Mouse (Mus musculus) neural tube, embryonic 11.5 days (tissue): ENCODE data around the gene Higd2a. TPM values are rescaled to one million over a fixed set of nuclear protein-coding genes. Genes with fewer than 3 reads are reported as not detected.

ENCODE experiments used
- ATAC-seq: fragments of 200-750 bp; cut with Nextera tagmentation; 2 replicates; pipeline ENCODE4 v1.8.0; 2017; ENCODE audit warnings: moderate number of reproducible peaks, mild to moderate bottlenecking, moderate TSS enrichment, moderate library complexity; ENCODE audit not compliant: insufficient read depth, low FRiP score, low TSS enrichment
- DNase-seq: peaks from one replicate; pipeline ENCODE4 v3.0.0-alpha.2; 2015; ENCODE audit warnings: low spot score
- H3K27ac ChIP-seq: fragments of 300-500 bp; sonication (generic); 2 replicates; pipeline ENCODE4 v1.5.1; 2014; ENCODE audit warnings: low read depth, mild to moderate bottlenecking, low read length
- H3K27me3 ChIP-seq: fragments of 300-500 bp; sonication (generic); 2 replicates; pipeline ENCODE4 v1.6.1; 2014; ENCODE audit warnings: mild to moderate bottlenecking, low read length, mixed read lengths; ENCODE audit not compliant: control insufficient read depth, insufficient read depth
- H3K36me3 ChIP-seq: fragments of 300-500 bp; sonication (generic); 2 replicates; pipeline ENCODE4 v1.6.1; 2014; ENCODE audit warnings: mild to moderate bottlenecking, low read length, moderate library complexity, mixed read lengths; ENCODE audit not compliant: control insufficient read depth, insufficient read depth
- H3K4me1 ChIP-seq: fragments of 300-500 bp; sonication (generic); 2 replicates; pipeline ENCODE4 v1.6.1; 2014; ENCODE audit warnings: low read length, mixed read lengths; ENCODE audit not compliant: control insufficient read depth, insufficient read depth
- H3K4me2 ChIP-seq: fragments of 300-500 bp; sonication (generic); 2 replicates; pipeline ENCODE4 v1.6.1; 2014; ENCODE audit warnings: low read depth, mild to moderate bottlenecking, moderate library complexity
- H3K4me3 ChIP-seq: fragments of 300-500 bp; sonication (generic); 2 replicates; pipeline ENCODE4 v1.5.1; 2014; ENCODE audit warnings: low read depth, low read length
- H3K9ac ChIP-seq: fragments of 300-500 bp; sonication (generic); 2 replicates; pipeline ENCODE4 v1.6.1; 2014; ENCODE audit warnings: mild to moderate bottlenecking, low read length
- H3K9me3 ChIP-seq: fragments of 300-500 bp; sonication (generic); 2 replicates; pipeline ENCODE4 v1.6.1; 2016; ENCODE audit warnings: low read length; ENCODE audit not compliant: control insufficient read depth
- WGBS: fragments of 180-500 bp; shearing (Covaris S2); extraction: QIAGEN DNeasy Blood & Tissue Kit; methylation state at CpG from one replicate; pipeline ENCODE4 v1.1.7; 2014; 5-methylcytosine and 5-hydroxymethylcytosine counted together
- microRNA-seq: library from miRNA; unstranded; fragments of <30 nt; microRNA quantifications from one replicate; pipeline ENCODE4, GENCODE M21; 2016
- polyA plus RNA-seq: library from polyadenylated mRNA; unstranded; fragments of >200 nt; fragmentation: Nextera tagmentation; extraction: Ambion mirVana; gene quantifications from 2 replicates; pipeline ENCODE4 v1.2.1, GENCODE M21; 2014

Higd2a gene
- polyA plus RNA-seq, 1 experiment from 2014 or later, result 147 TPM

GRCm38 (mm10) chr13:54621155-54621932 lies 31.3 kb downstream of the Higd2a start, which contains the start of gene Faf2:
Gene Faf2, plus strand, starts transcription at chr13:54621784.
- Histone ChIP-seq H3K36me3 (no peaks in the 10 kb centered on the region), H3K4me1 (no peaks in the 10 kb centered on the region; the same call in 1 of the 2 replicates), H3K27me3 (no peaks in the 10 kb centered on the region), H3K9ac (peak within 1 kb of the TSS; percentile 95), H3K9me3 (no peaks in the 10 kb centered on the region), H3K4me3 (peak within 1 kb of the TSS; percentile 98), H3K4me2 (peak within 1 kb of the TSS; percentile 76), H3K27ac (peak within 1 kb of the TSS; percentile 78)
- 12% methylated on average over 44 of the region's 44 CpGs for WGBS
- DNase-seq, result peak; percentile 99
- ATAC-seq, result peak; percentile 97

DNA sequence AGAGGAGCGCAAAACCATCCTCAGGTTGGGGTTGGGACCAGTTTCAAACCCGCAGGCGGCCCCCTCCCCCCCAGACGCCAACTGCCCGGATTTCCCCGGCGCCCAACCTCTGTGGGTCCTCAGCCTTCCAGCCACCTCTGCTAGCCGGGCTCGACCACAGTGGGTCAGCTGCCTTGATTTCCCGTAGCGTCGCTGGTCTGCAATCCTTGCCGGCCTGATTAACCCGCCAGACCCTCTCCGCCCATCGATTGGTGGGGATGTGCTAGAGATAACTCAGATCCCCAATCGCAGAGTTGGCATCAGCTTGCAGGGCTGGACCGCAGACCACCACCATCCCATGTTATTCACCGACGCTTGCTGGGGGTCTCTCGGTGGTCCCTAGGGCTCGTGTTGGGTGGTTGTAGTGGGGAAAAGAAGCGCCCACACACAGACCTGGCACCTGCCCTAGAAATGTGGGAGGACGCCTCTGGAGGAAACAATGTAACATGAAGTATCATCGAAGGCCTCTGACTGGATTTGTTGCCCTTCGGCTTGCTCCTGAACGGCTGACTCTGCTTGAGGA lies 32.0 kb downstream of the Higd2a start:
- no peaks in the 10 kb centered on the region for H3K36me3 ChIP-seq
- H3K4me1 ChIP-seq, result no peaks in the 10 kb centered on the region; the same call in 1 of the 2 replicates
- no peaks in the 10 kb centered on the region for H3K9me3 ChIP-seq
- H3K4me3 ChIP-seq, result peak overlapping the region; percentile 98
- DNase-seq (peak; percentile 22), ATAC-seq (peak; percentile 35)
- WGBS, result 2% methylated on average over 26 of the region's 27 CpGs
- peak overlapping the region; percentile 76 for H3K4me2 ChIP-seq
- peak overlapping the region; percentile 78 for H3K27ac ChIP-seq
- H3K27me3 ChIP-seq, result no peaks in the 10 kb centered on the region
- peak overlapping the region; percentile 95 for H3K9ac ChIP-seq

DNA sequence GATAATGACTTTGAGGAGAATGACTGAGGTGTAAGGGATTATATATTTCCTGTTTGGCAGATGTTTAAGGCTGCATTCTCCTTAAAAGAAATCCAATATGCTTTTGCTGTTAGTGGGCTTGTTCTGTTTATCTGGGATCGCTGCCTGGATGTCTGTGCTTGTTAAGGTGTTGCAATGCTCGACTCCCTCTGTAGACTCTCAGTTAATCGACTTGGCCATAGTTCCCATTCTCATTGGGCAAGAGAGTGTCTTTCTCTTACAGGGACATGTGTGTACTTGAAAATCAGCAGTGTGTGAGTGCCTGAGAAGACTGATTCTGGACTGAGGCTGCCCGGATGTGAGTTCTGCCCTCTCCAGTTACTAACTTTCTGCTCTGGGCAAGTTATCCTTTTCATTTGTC lies 39.1 kb downstream of the Higd2a start:
- no peak for ATAC-seq

DNA sequence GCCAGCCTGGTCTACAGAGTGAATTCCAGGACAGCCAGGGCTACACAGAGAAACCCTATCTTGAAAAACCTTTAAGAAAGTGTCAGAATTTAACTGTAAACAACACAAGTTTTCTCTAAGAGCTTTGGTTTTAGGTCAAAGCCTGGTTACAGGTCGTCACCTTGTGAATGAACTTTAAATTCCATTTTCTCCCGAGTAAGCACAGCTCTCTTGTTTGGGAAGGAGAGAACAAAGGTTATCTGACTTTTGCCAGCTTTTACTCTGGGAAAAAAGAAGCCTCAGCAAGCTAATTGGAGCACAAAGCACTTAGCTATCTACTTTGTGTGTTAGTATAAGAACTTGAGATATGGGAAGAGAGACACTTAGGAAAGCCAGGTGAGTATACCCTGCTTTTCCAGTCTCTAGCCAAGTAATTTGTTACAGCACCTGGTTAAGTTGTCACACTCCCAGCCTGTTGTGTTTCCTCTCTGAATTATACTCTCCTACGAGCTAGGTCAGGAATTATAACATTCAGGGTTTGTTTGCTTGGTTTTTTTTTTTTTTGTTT lies 42.8 kb downstream of the Higd2a start:
- Histone ChIP-seq H3K9me3 (no peaks in the 10 kb centered on the region), H3K27me3 (no peaks in the 10 kb centered on the region), H3K4me2 (no peak overlapping the region), H3K4me3 (no peak overlapping the region), H3K27ac (no peak overlapping the region), H3K4me1 (no peaks in the 10 kb centered on the region), H3K36me3 (no peaks in the 10 kb centered on the region), H3K9ac (no peak overlapping the region)
- WGBS, result 76% methylated on average over 3 of the region's 3 CpGs
- DNase-seq, result no peak
- no peak for ATAC-seq

More for the DNA sequence above, 39.1 kb downstream of the Higd2a start:
- H3K9ac ChIP-seq, result no peak overlapping the region
- no peak for DNase-seq
- H3K4me2 ChIP-seq, result no peak overlapping the region
- H3K4me3 ChIP-seq, result no peak overlapping the region
- H3K9me3 ChIP-seq, result no peaks in the 10 kb centered on the region
- H3K36me3 ChIP-seq, result no peaks in the 10 kb centered on the region
- H3K27me3 ChIP-seq, result no peaks in the 10 kb centered on the region
- 94% methylated on average over 4 of the region's 4 CpGs for WGBS
- no peak overlapping the region for H3K27ac ChIP-seq
- H3K4me1 ChIP-seq, result no peaks in the 10 kb centered on the region

GRCm38 (mm10) chr13:54635011-54635410 lies 45.0 kb downstream of the Higd2a start:
- no peak overlapping the region for H3K4me3 ChIP-seq
- H3K4me2 ChIP-seq, result no peak overlapping the region
- no peaks in the 10 kb centered on the region for H3K27me3 ChIP-seq
- H3K4me1 ChIP-seq, result no peaks in the 10 kb centered on the region
- no peak overlapping the region for H3K9ac ChIP-seq
- peaks cover 3% of the 10 kb centered on the region for H3K36me3 ChIP-seq
- no peaks in the 10 kb centered on the region for H3K9me3 ChIP-seq
- WGBS, result 95% methylated on average over 3 of the region's 3 CpGs
- H3K27ac ChIP-seq, result no peak overlapping the region
- ATAC-seq, result no peak
- no peak for DNase-seq

Small RNAs within 50 kb of the gene (microRNA-seq; reads per million reads assigned to microRNA genes)
- not detected for gene Gm24195

Other genes starting within 250 kb of the Higd2a start
- 11.2 and 11.7 TPM in 2 replicates for gene Cplx2, start 218.9 kb upstream of the Higd2a start, polyA plus RNA-seq
- gene Thoc3, start 121.4 kb upstream of the Higd2a start, polyA plus RNA-seq, result 153 and 154 TPM in 2 replicates
- 19.5 and 26.6 TPM in 2 replicates for gene Simc1, start 86.4 kb upstream of the Higd2a start, polyA plus RNA-seq
- gene 4833439L19Rik, start 24.8 kb upstream of the Higd2a start, polyA plus RNA-seq, result 254 and 284 TPM in 2 replicates
- gene Arl10, start 15.2 kb upstream of the Higd2a start, polyA plus RNA-seq, result 28.6 and 34.5 TPM in 2 replicates
- gene Nop16, start 117 bp upstream of the Higd2a start, polyA plus RNA-seq, result 66.6 and 71.7 TPM in 2 replicates
- 30.9 and 34.1 TPM in 2 replicates for gene Cltb, start 21.1 kb downstream of the Higd2a start, polyA plus RNA-seq
- 99.0 and 102 TPM in 2 replicates for gene Faf2, start 31.6 kb downstream of the Higd2a start, polyA plus RNA-seq
- 126 and 130 TPM in 2 replicates for gene Rnf44, start 103.7 kb downstream of the Higd2a start, polyA plus RNA-seq
- gene Cdhr2, start 111.3 kb downstream of the Higd2a start, polyA plus RNA-seq, result 0.07 and 0.15 TPM in 2 replicates
- gene Gprin1, start 159.7 kb downstream of the Higd2a start, polyA plus RNA-seq, result 13.3 and 14.5 TPM in 2 replicates
- gene Sncb, start 176.4 kb downstream of the Higd2a start, polyA plus RNA-seq, result 2.7 and 3.7 TPM in 2 replicates
- gene Eif4e1b, start 193.8 kb downstream of the Higd2a start, polyA plus RNA-seq, result not detected in 2 replicates
- 17.6 and 21.3 TPM in 2 replicates for gene Tspan17, start 199.2 kb downstream of the Higd2a start, polyA plus RNA-seq